Mouse (Mus musculus): Measurements from ENCODE around the gene Zcchc7. TPM values are rescaled to one million over a fixed set of nuclear protein-coding genes. Genes with fewer than 3 reads are reported as not detected.

The Zcchc7 gene
- polyA plus RNA-seq, 2 experiments, result 8.8 to 12.3 TPM

DNA sequence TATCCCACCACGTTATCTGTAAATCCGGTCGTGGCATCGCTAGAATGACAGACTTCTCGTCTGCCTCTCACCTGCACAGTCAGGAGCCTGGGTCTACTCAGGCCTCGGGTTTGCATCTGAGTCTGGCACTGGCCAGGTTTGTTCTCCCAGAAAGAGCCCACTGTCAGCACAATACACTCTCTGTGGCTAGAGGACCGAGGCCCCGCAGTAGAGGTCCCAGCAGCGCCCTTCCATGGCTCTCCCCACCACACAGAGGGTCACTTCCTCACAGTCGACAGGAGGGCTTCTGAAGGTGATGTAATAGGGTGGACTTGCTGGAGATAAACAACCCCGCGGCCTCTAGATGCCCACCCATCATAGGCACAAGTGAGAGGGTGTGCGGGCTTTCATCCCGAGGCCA lies 218.2 kb downstream of the Zcchc7 start:
- H3K9me3 ChIP-seq (ENCODE audit: control insufficient read depth, low read length), result no peaks in the 10 kb centered on the region; the same call in 1 of the 2 replicates
- no peak overlapping the region for H3K4me3 ChIP-seq (ENCODE audit: insufficient read depth in 1 of 2, low read depth in 2 of 2, low read length in 2 of 2)
- H3K9ac ChIP-seq (replicated peaks), result no peak overlapping the region
- peaks cover 0 to 4% of the 10 kb centered on the region in 2 experiments; a peak in 3 of 4 replicates for H3K4me1 ChIP-seq (replicated peaks; ENCODE audit: control insufficient read depth in 2 of 2, insufficient read depth in 2 of 2, low read length in 1 of 2)
- no peak for TF ChIP-seq EP300 (IDR thresholded peaks at IDR 0.05; ENCODE audit: low read depth)
- TF ChIP-seq CTCF (IDR thresholded peaks at IDR 0.05; ENCODE audit: low read depth), result no peak
- no peak for ATAC-seq (ENCODE audit: insufficient read depth)
- no peak overlapping the region for H3K27ac ChIP-seq
- peak overlapping the region; percentile 40 for H3K4me2 ChIP-seq (ENCODE audit: low read depth)
- no peaks in the 10 kb centered on the region for H3K36me3 ChIP-seq (replicated peaks; ENCODE audit: control insufficient read depth, insufficient read depth, low read depth)
- H3K27me3 ChIP-seq (ENCODE audit: control insufficient read depth, insufficient read depth, low read length), result no peaks in the 10 kb centered on the region
- 35% methylated on average over 14 of the region's 14 CpGs for WGBS (ENCODE audit: insufficient replicate concordance)
- no peak for DNase-seq (ENCODE audit: low read depth in 3 of 3, low spot score in 3 of 3)

DNA sequence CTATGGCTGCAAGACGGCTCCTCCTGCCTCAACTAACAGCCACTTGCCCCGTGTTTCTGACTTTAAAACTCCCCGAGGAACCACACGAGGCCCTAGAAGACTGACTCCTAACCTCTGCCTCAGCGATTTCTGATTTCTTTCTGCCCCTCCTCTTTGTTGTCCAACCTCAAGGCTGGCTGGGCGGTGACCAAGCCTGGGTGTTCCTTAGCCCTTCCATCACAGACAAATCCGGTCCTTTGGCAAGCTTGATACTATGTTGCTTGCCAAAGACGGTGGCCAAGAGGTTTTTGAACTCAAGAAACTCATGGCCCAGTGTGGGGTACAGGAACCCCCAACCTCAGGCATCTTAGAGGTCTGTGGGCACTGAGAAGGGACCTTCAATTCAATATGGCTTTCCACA lies 218.7 kb downstream of the Zcchc7 start:
- no peak for DNase-seq (ENCODE audit: low read depth in 3 of 3, low spot score in 3 of 3)
- H3K27ac ChIP-seq, result no peak overlapping the region
- H3K4me3 ChIP-seq (ENCODE audit: insufficient read depth in 1 of 2, low read depth in 2 of 2, low read length in 2 of 2), result no peak overlapping the region
- no peaks in the 10 kb centered on the region for H3K27me3 ChIP-seq (ENCODE audit: control insufficient read depth, insufficient read depth, low read length)
- H3K9me3 ChIP-seq (ENCODE audit: control insufficient read depth, low read length), result no peaks in the 10 kb centered on the region; the same call in 1 of the 2 replicates
- no peaks in the 10 kb centered on the region for H3K36me3 ChIP-seq (replicated peaks; ENCODE audit: control insufficient read depth, insufficient read depth, low read depth)
- no peak overlapping the region for H3K9ac ChIP-seq (replicated peaks)
- no peak overlapping the region for H3K4me2 ChIP-seq (ENCODE audit: low read depth)
- H3K4me1 ChIP-seq (replicated peaks; ENCODE audit: control insufficient read depth in 2 of 2, insufficient read depth in 2 of 2, low read length in 1 of 2), result peaks cover 0 to 4% of the 10 kb centered on the region in 2 experiments; a peak in 3 of 4 replicates
- 61% methylated on average over 8 of the region's 8 CpGs for WGBS (ENCODE audit: insufficient replicate concordance)
- TF ChIP-seq EP300 (IDR thresholded peaks at IDR 0.05; ENCODE audit: low read depth) (no peak), CTCF (IDR thresholded peaks at IDR 0.05; ENCODE audit: low read depth) (no peak)
- no peak for ATAC-seq (ENCODE audit: insufficient read depth)

- Histone ChIP-seq H3K9me3 (ENCODE audit: control insufficient read depth, low read length) (no peaks in the 10 kb centered on the region; the same call in 1 of the 2 replicates), H3K4me1 (replicated peaks; ENCODE audit: control insufficient read depth in 2 of 2, insufficient read depth in 2 of 2, low read length in 1 of 2) (peaks cover 4 to 11% of the 10 kb centered on the region in 2 experiments; a peak in 3 of 4 replicates), H3K4me3 (ENCODE audit: insufficient read depth in 1 of 2, low read depth in 2 of 2, low read length in 2 of 2) (no peak overlapping the region), H3K9ac (replicated peaks) (no peak overlapping the region), H3K27me3 (ENCODE audit: control insufficient read depth, insufficient read depth, low read length) (no peaks in the 10 kb centered on the region), H3K4me2 (ENCODE audit: low read depth) (no peak overlapping the region), H3K36me3 (replicated peaks; ENCODE audit: control insufficient read depth, insufficient read depth, low read depth) (no peaks in the 10 kb centered on the region), H3K27ac (no peak overlapping the region)
- no peak for DNase-seq (ENCODE audit: low read depth in 3 of 3, low spot score in 3 of 3)
- TF ChIP-seq EP300 (IDR thresholded peaks at IDR 0.05; ENCODE audit: low read depth) (no peak), CTCF (IDR thresholded peaks at IDR 0.05; ENCODE audit: low read depth) (no peak)
- ATAC-seq (ENCODE audit: insufficient read depth), result no peak
- 65% methylated on average over 6 of the region's 6 CpGs for WGBS (ENCODE audit: insufficient replicate concordance)
Measured at GRCm38 (mm10) chr4:44976026-44976615, 220.4 kb downstream of the Zcchc7 start.

DNA sequence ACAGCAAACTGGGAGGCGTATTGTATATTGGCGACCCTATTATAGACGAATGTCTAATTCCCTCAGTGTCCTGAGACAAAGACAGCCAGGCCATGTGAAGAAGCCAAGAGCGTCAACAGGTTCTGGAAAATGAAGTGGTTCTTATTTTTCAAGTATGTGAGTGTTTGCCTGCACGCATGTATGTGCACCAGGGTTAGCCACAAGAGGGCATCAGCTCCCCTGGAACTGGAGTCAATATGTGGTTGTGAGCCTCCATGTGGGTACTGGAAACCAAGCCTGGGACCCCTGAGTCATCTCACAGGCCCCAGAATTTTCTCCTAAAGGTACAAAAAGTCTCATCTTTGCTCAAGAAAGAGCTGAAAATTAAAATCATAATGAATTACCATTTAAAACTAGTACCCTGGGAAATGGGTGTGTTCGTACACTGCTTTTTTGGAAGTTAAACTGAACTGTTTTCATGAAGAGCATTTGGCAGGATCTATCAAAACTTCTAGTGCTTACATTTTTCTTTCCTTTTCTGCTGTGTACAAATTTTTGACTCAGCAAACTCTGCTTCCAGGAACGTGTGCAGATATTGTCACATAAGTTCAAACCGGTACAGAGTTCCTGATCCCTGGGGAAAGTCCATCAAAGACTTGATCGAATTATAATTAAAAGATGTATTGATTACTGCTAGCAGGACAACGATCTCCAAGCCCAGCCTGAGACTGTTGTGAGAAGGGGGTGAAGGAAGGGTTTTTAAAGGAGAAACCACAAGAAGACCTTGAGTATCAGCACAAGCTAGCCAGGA lies 221.4 kb downstream of the Zcchc7 start:
- TF ChIP-seq EP300 (IDR thresholded peaks at IDR 0.05; ENCODE audit: low read depth) (no peak), CTCF (IDR thresholded peaks at IDR 0.05; ENCODE audit: low read depth) (peak; percentile 54)
- H3K4me1 ChIP-seq (replicated peaks; ENCODE audit: control insufficient read depth in 2 of 2, insufficient read depth in 2 of 2, low read length in 1 of 2), result peaks cover 4 to 15% of the 10 kb centered on the region in 2 experiments; a peak in 3 of 4 replicates
- H3K9me3 ChIP-seq (ENCODE audit: control insufficient read depth, low read length), result no peaks in the 10 kb centered on the region; the same call in 1 of the 2 replicates
- no peaks in the 10 kb centered on the region for H3K27me3 ChIP-seq (ENCODE audit: control insufficient read depth, insufficient read depth, low read length)
- no peak for DNase-seq (ENCODE audit: low read depth in 3 of 3, low spot score in 3 of 3)
- H3K4me3 ChIP-seq (ENCODE audit: insufficient read depth in 1 of 2, low read depth in 2 of 2, low read length in 2 of 2), result no peak overlapping the region
- H3K36me3 ChIP-seq (replicated peaks; ENCODE audit: control insufficient read depth, insufficient read depth, low read depth), result no peaks in the 10 kb centered on the region
- H3K27ac ChIP-seq, result no peak overlapping the region
- no peak overlapping the region for H3K4me2 ChIP-seq (ENCODE audit: low read depth)
- ATAC-seq (ENCODE audit: insufficient read depth), result no peak
- H3K9ac ChIP-seq (replicated peaks), result no peak overlapping the region
- WGBS (ENCODE audit: insufficient replicate concordance), result 72% methylated on average over 10 of the region's 10 CpGs

GRCm38 (mm10) chr4:44978175-44978574 lies 222.5 kb downstream of the Zcchc7 start:
- no peak overlapping the region for H3K9ac ChIP-seq (replicated peaks)
- peaks cover 6 to 23% of the 10 kb centered on the region in 2 experiments; a peak in 3 of 4 replicates for H3K4me1 ChIP-seq (replicated peaks; ENCODE audit: control insufficient read depth in 2 of 2, insufficient read depth in 2 of 2, low read length in 1 of 2)
- no peaks in the 10 kb centered on the region for H3K27me3 ChIP-seq (ENCODE audit: control insufficient read depth, insufficient read depth, low read length)
- no peak for TF ChIP-seq EP300 (IDR thresholded peaks at IDR 0.05; ENCODE audit: low read depth)
- no peak for TF ChIP-seq CTCF (IDR thresholded peaks at IDR 0.05; ENCODE audit: low read depth)
- no peak overlapping the region for H3K4me2 ChIP-seq (ENCODE audit: low read depth)
- DNase-seq (ENCODE audit: low read depth in 3 of 3, low spot score in 3 of 3) (no peak), ATAC-seq (ENCODE audit: insufficient read depth) (no peak)
- no peaks in the 10 kb centered on the region; the same call in 1 of the 2 replicates for H3K9me3 ChIP-seq (ENCODE audit: control insufficient read depth, low read length)
- no peak overlapping the region for H3K27ac ChIP-seq
- H3K4me3 ChIP-seq (ENCODE audit: insufficient read depth in 1 of 2, low read depth in 2 of 2, low read length in 2 of 2), result no peak overlapping the region
- H3K36me3 ChIP-seq (replicated peaks; ENCODE audit: control insufficient read depth, insufficient read depth, low read depth), result no peaks in the 10 kb centered on the region
- 57% methylated on average over 5 of the region's 5 CpGs for WGBS (ENCODE audit: insufficient replicate concordance)

Data from liver, embryonic 14.5 days (tissue).